Mouse (Mus musculus) embryonic facial prominence, embryonic 13.5 days (tissue): ENCODE measurements at regions not wholly inside any gene's neighbourhood (a gene's known extent, or its start where the extent isn't known, plus 50 kb on each side); places are given as distances from the start of the nearest gene placed in this dataset.

Experiments used
- ATAC-seq: fragments of 200-750 bp; cut with Nextera tagmentation; 2 replicates; pipeline ENCODE4 v1.8.0; 2017; ENCODE audit warnings: low read depth; ENCODE audit not compliant: insufficient number of reproducible peaks, insufficient read depth, low FRiP score, low TSS enrichment
- H3K27ac ChIP-seq: fragments of 300-500 bp; sonication (generic); 2 replicates; pipeline ENCODE4 v1.5.1; 2015; ENCODE audit warnings: moderate library complexity, mild to moderate bottlenecking, inconsistent platforms
- H3K27me3 ChIP-seq: fragments of 300-500 bp; sonication (generic); 2 replicates; pipeline ENCODE4 v1.6.1; 2015; ENCODE audit warnings: mild to moderate bottlenecking, inconsistent platforms
- H3K36me3 ChIP-seq: fragments of 300-500 bp; sonication (generic); 2 replicates; pipeline ENCODE4 v1.6.1; 2015; ENCODE audit warnings: mild to moderate bottlenecking, inconsistent platforms
- H3K4me1 ChIP-seq: fragments of 300-500 bp; sonication (generic); 2 replicates; pipeline ENCODE4 v1.6.1; 2015; ENCODE audit warnings: inconsistent platforms
- H3K4me2 ChIP-seq: fragments of 300-500 bp; sonication (generic); 2 replicates; pipeline ENCODE4 v1.6.1; 2015; ENCODE audit warnings: moderate library complexity, mild to moderate bottlenecking, inconsistent platforms
- H3K4me3 ChIP-seq: fragments of 300-500 bp; sonication (generic); 2 replicates; pipeline ENCODE4 v1.5.1; 2015; ENCODE audit warnings: mild to moderate bottlenecking, inconsistent platforms
- H3K9ac ChIP-seq: fragments of 300-500 bp; sonication (generic); 2 replicates; pipeline ENCODE4 v1.6.1; 2015; ENCODE audit warnings: mild to moderate bottlenecking, inconsistent platforms
- H3K9me3 ChIP-seq: fragments of 300-500 bp; sonication (generic); 2 replicates; pipeline ENCODE4 v1.6.1; 2016; ENCODE audit warnings: inconsistent platforms
- WGBS: fragments of 180-500 bp; shearing (Covaris S2); methylation state at CpG from one replicate; pipeline ENCODE4 v1.1.7; 2015; ENCODE audit warnings: mixed read lengths; 5-methylcytosine and 5-hydroxymethylcytosine counted together

DNA sequence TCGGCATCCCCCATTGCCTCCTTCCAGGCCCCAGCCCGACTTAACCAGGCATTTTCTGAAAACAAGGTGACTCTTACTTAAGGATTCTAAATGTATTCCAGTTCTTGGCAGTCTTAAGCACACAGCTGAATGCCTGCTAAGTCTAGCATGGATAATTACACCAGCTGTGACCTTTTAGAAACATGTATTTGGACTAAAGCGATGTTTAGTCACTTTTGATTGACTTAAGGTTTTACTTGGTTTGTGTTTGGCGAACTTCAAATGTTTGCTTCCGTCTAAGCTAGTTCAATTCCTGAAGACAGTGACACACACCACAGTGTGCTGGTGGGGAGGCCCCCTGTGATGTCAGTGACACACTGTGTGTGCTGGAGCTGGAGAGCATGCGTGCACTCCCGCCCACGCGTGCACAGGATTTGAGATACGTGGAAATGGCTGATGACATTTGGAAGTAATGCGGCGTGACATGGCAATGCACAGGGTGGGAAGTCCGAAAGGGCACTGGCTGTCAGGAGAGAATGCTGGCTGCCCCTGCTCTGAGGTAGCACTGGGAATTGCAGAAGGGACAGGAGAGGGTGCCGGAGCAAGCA is 179.0 kb upstream of the Cdh13 start:
- no peak overlapping the region for H3K4me3 ChIP-seq
- H3K4me2 ChIP-seq, result peak overlapping the region; percentile 31
- no peak overlapping the region for H3K27ac ChIP-seq
- H3K27me3 ChIP-seq, result peaks cover 7% of the 10 kb centered on the region; the same call in 1 of the 2 replicates
- WGBS, result 49% methylated on average over 14 of the region's 14 CpGs
- no peaks in the 10 kb centered on the region for H3K9me3 ChIP-seq
- no peak overlapping the region for H3K9ac ChIP-seq
- peaks cover 38% of the 10 kb centered on the region for H3K4me1 ChIP-seq
- H3K36me3 ChIP-seq, result no peaks in the 10 kb centered on the region
- no peak for ATAC-seq

DNA sequence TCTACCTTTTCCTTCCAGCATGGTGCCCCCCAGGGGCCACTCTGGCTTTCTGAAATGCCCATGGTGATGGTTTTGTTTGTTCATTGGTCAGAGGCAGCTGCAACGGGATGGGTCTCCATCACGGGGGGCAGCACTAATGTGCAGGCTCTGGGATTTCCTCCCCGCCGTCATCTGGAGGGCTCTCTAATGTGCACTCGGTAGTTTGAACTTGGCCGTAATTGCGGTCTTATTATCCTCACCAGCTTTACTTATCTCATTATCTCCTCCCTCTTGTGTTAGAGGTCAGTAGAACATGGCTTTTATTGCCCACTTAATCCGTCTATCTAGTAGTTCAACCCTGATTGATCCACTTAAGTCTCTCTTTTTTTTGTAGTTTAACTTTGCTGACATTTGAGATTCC is 182.2 kb upstream of the Cdh13 start:
- H3K9me3 ChIP-seq, result no peaks in the 10 kb centered on the region
- peaks cover 2% of the 10 kb centered on the region; the same call in 1 of the 2 replicates for H3K27me3 ChIP-seq
- WGBS, result 54% methylated on average over 8 of the region's 8 CpGs
- no peak overlapping the region for H3K27ac ChIP-seq
- no peak overlapping the region for H3K9ac ChIP-seq
- no peak overlapping the region for H3K4me2 ChIP-seq
- no peak for ATAC-seq
- H3K36me3 ChIP-seq, result no peaks in the 10 kb centered on the region
- H3K4me1 ChIP-seq, result peaks cover 45% of the 10 kb centered on the region
- H3K4me3 ChIP-seq, result no peak overlapping the region

DNA sequence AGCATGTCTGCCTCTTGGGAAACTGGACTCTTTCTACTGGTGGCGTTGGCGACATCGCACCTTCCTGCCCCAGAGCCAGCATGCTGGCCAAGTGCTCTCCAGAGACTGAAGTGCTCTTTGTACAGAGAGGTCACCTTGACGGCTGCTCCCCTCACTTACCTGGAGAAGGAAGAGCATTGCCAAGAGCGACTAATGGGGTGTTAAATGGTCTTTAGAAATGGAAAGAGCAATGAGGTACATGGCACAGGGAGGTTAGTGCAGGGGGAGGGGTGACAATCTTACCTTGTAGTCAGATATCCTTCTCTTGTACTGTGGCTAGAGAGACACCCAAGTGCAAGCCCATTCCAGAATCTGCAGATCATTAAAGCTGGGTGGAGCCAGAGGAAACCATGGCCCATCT is 220.8 kb upstream of the Cdh13 start:
- 72% methylated on average over 5 of the region's 5 CpGs for WGBS

DNA sequence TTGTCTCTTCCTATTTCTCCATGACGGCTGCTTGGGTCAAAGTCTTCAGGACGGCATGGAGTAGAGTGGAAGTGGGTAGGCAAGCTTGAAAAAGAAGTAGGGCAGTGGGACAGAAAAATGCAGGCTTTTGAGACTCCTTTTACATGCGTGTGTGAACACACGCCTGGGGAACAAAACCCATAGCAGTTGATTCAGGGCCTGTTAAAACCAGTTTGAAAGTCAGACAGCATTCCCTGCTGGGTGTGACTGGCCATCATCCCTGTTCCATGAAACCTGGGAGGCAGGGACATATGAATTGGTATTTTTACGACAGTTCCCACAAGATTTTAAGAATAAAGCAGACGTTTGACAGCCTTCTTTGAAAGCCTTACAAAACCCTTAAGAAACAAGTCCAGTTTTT is 226.8 kb upstream of the Cdh13 start:
- 82% methylated on average over 6 of the region's 6 CpGs for WGBS
- H3K4me3 ChIP-seq, result no peak overlapping the region
- no peak for ATAC-seq

More for the DNA sequence above, 220.8 kb upstream of the Cdh13 start:
- ATAC-seq, result no peak
- no peaks in the 10 kb centered on the region for H3K36me3 ChIP-seq
- no peaks in the 10 kb centered on the region for H3K9me3 ChIP-seq
- H3K27me3 ChIP-seq, result no peaks in the 10 kb centered on the region
- no peak overlapping the region for H3K27ac ChIP-seq
- no peak overlapping the region for H3K9ac ChIP-seq
- no peak overlapping the region for H3K4me3 ChIP-seq
- H3K4me1 ChIP-seq, result no peaks in the 10 kb centered on the region
- H3K4me2 ChIP-seq, result no peak overlapping the region

DNA sequence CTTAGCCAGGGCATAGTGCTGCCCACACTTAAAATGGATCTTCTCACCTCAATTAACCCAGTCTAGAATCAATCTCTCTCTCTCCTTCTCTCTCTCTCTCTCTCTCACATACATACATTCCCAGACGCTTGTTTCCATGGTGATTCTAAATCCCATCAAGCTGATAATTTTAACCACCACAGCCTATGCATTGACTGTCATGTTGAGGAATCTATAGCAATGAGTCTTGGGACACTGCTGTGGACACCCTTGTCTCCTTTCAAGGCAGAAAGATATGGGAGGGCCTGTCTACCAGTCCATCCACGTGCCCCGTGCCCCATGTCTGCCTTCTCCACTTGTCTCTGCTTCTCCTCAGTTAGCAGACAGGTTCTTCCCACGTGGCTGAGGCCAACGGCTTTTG is 228.0 kb upstream of the Cdh13 start:
- no peaks in the 10 kb centered on the region for H3K9me3 ChIP-seq
- no peak overlapping the region for H3K4me3 ChIP-seq
- H3K27ac ChIP-seq, result no peak overlapping the region
- H3K4me1 ChIP-seq, result no peaks in the 10 kb centered on the region
- WGBS, result 84% methylated on average over 5 of the region's 5 CpGs
- no peaks in the 10 kb centered on the region for H3K36me3 ChIP-seq
- H3K4me2 ChIP-seq, result no peak overlapping the region
- H3K9ac ChIP-seq, result no peak overlapping the region
- ATAC-seq, result no peak
- no peaks in the 10 kb centered on the region for H3K27me3 ChIP-seq

More for the DNA sequence above, 226.8 kb upstream of the Cdh13 start:
- H3K36me3 ChIP-seq, result no peaks in the 10 kb centered on the region
- H3K9ac ChIP-seq, result no peak overlapping the region
- H3K4me2 ChIP-seq, result no peak overlapping the region
- no peaks in the 10 kb centered on the region for H3K9me3 ChIP-seq
- H3K27ac ChIP-seq, result no peak overlapping the region
- no peaks in the 10 kb centered on the region for H3K4me1 ChIP-seq
- H3K27me3 ChIP-seq, result no peaks in the 10 kb centered on the region

DNA sequence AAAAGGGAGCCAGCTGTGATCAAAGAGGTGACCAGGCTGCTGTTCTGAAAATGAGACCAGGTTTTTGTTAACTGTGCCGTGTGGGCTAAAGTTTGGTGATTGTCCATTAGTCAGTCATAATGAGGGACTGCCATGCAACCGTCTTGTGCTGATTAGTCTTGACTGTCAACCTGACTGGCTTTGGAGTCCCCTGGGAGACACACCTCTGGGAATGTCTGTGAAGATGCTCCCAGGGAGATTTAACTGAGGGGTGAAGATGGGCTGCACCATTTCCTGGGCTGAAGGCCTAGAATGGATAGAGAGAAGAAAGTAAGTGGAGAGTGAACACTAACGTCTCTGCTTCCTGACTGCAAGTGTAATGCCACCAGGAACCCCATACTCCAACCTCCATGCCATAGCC is 233.1 kb upstream of the Cdh13 start:
- no peak overlapping the region for H3K4me2 ChIP-seq
- H3K4me3 ChIP-seq, result no peak overlapping the region
- H3K27ac ChIP-seq, result no peak overlapping the region
- 85% methylated on average over 3 of the region's 3 CpGs for WGBS
- no peaks in the 10 kb centered on the region for H3K4me1 ChIP-seq
- no peaks in the 10 kb centered on the region for H3K36me3 ChIP-seq
- ATAC-seq, result no peak
- H3K9ac ChIP-seq, result no peak overlapping the region
- H3K27me3 ChIP-seq, result no peaks in the 10 kb centered on the region
- no peaks in the 10 kb centered on the region for H3K9me3 ChIP-seq

DNA sequence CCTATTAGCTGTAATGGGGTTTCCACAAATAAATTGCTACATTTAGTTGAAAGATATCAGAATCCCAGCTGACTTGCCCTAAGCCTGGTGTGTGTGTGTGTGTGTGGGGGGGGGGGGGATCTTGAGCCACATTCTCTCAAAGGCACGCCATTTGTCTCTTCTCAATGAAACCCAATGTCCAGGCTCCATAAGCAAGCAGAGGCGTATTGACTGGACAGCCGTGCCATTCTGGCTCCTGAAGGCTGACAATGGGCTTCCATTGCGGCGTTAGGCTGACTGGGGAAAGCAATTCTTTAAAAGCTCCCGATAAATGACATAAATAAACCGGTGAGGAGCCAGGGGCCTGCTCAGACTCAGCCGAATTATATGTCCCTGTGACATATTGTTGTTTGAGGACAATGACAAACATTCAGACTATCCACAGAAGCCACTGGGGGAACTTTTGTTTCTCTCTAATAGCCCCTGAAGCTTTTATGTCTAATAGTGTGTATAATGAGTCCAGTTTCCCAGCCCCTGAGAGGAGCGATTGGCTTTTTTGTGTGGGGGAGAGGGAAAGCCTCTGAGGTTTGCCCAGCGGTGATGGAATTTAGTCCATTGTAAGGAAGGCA is 240.6 kb upstream of the Mphosph6 start:
- H3K9ac ChIP-seq, result no peak overlapping the region
- H3K27me3 ChIP-seq, result no peaks in the 10 kb centered on the region
- no peak overlapping the region for H3K27ac ChIP-seq
- H3K4me3 ChIP-seq, result no peak overlapping the region
- ATAC-seq, result no peak
- no peaks in the 10 kb centered on the region for H3K36me3 ChIP-seq
- WGBS, result 73% methylated on average over 10 of the region's 10 CpGs
- H3K4me2 ChIP-seq, result no peak overlapping the region
- H3K9me3 ChIP-seq, result no peaks in the 10 kb centered on the region
- H3K4me1 ChIP-seq, result no peaks in the 10 kb centered on the region

DNA sequence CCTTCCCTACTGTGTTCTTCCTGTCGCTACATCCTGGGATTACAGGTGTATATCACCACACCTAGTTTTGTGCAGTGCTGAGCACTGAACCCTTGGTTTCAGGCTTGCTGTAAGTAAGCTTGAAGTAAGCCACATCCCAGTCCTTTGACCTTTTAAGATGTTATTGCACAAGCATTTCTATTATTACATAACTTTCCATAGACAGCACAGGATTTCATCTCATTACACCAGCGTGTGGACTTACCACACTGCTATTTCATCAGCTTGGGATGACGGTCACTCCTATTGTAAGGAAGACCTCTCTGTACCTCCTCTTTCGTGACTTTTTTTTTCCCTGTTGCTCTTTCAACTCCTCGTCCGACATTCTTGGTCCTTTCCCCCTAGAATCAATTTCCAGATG is 239.5 kb upstream of the Mphosph6 start:
- WGBS, result 71% methylated on average over 6 of the region's 6 CpGs
- Histone ChIP-seq H3K9me3 (no peaks in the 10 kb centered on the region), H3K4me2 (no peak overlapping the region), H3K27me3 (no peaks in the 10 kb centered on the region), H3K4me1 (no peaks in the 10 kb centered on the region), H3K4me3 (no peak overlapping the region), H3K9ac (no peak overlapping the region), H3K27ac (no peak overlapping the region), H3K36me3 (no peaks in the 10 kb centered on the region)
- ATAC-seq, result no peak

DNA sequence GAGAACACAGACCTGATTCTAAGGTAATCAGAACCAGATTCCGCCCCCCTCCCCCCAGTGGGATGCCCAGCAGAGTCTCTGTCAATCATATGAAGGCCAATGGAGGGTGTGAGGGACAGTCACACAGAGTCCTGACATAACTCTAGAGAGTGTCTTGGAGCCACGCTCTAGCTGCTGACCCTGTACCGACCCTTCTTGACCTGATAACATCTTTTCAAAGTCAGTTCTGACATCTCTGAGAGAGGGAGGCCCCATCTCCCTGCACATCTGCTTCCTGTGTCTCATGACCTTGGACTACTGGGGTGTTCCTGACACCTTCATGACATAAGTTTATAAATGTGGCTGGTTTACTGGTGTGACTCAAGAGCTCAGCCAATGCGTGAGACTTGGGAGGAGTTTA is 236.1 kb upstream of the Mphosph6 start:
- Histone ChIP-seq H3K27ac (no peak overlapping the region), H3K9me3 (no peaks in the 10 kb centered on the region), H3K27me3 (no peaks in the 10 kb centered on the region; the same call in 1 of the 2 replicates), H3K4me1 (no peaks in the 10 kb centered on the region), H3K4me3 (no peak overlapping the region), H3K4me2 (no peak overlapping the region), H3K9ac (no peak overlapping the region), H3K36me3 (no peaks in the 10 kb centered on the region)
- ATAC-seq, result no peak
- WGBS, result 54% methylated on average over 4 of the region's 4 CpGs

DNA sequence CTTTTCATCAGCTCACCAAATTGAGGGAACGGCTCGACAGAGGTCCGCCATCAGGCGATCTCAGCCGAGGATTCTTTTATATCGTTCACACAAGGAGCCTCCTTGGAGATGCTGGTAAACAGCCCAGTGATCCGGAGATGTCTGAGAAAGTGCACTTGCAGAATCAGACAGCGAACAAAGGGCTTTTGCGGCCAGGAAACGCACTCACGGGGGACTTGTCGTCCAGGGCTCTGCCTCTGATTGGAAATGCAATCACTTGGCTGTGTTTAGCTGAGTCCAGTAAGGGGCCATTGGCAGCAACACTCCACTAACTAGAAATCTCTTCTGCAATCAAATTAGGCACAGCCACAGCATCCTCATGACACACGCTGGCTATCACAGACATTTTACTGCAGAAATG is 232.3 kb upstream of the Mphosph6 start:
- Histone ChIP-seq H3K4me3 (no peak overlapping the region), H3K4me2 (no peak overlapping the region), H3K9me3 (no peaks in the 10 kb centered on the region), H3K9ac (no peak overlapping the region), H3K27me3 (no peaks in the 10 kb centered on the region; the same call in 1 of the 2 replicates), H3K36me3 (no peaks in the 10 kb centered on the region), H3K27ac (no peak overlapping the region), H3K4me1 (no peaks in the 10 kb centered on the region)
- ATAC-seq, result no peak
- WGBS, result 65% methylated on average over 13 of the region's 13 CpGs

DNA sequence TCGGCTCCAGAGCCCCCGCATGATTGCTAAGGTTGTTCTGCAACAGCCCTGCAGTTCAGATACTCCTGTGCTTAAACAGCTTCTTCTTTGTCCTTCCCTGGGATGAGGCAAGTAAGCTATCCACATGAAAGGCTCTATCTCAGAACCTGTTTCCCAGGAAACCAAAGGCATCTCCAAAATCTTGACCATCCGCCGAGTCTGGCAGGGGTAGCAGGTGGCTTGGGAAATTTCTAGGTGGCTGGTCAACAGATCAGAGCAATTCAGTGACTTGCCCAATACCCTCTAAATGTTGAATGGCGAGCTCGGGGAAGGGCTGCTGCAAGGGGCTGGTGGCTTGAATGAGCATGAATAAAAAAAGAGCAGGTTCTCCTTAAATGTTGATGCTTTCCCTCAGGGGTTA is 229.7 kb upstream of the Mphosph6 start:
- Histone ChIP-seq H3K9me3 (no peaks in the 10 kb centered on the region), H3K27me3 (no peaks in the 10 kb centered on the region; the same call in 1 of the 2 replicates), H3K27ac (no peak overlapping the region), H3K36me3 (no peaks in the 10 kb centered on the region), H3K4me2 (no peak overlapping the region), H3K9ac (no peak overlapping the region), H3K4me1 (no peaks in the 10 kb centered on the region), H3K4me3 (no peak overlapping the region)
- no peak for ATAC-seq
- WGBS, result 43% methylated on average over 6 of the region's 6 CpGs

DNA sequence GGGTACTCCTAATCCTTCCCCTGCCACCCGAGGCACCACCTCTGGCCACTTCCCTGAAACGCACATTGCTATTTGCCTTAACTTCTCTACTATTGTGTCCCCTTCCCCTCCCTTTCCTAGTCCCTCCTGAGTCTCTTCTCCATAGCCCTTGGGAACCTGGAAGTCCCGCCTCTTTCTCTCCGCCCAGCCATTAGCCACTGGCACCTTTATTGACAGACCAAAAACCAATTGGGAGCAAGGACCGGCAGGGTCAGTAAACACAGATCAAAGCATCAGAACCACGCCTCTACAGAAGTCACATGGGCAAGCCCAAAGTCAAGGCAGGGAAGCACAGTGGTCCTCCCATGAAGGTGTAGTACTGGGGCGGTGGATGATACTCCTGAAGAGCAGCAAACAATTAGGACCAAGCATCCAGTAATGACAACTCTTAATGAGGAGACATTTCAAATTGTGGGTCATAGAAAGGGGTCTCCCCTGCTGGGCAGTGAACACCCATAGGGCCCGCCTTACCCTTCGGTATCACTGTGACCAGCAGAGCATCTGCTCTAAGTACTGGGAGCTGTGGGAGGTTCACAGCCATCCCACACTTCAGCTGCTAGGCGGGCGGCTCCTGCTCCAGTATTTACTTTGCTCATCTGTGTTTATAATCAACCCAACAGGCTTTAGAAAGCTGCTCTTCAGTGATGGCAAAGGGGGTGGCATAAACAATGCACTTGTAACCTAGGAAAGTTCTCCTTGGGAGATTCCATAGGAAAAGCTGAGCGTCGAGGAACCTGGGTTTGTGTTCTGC is 226.5 kb upstream of the Mphosph6 start:
- H3K4me3 ChIP-seq, result no peak overlapping the region
- no peaks in the 10 kb centered on the region for H3K9me3 ChIP-seq
- no peaks in the 10 kb centered on the region for H3K36me3 ChIP-seq
- WGBS, result 88% methylated on average over 13 of the region's 13 CpGs
- ATAC-seq, result no peak
- no peak overlapping the region for H3K27ac ChIP-seq
- no peaks in the 10 kb centered on the region; the same call in 1 of the 2 replicates for H3K27me3 ChIP-seq
- no peak overlapping the region for H3K9ac ChIP-seq
- no peaks in the 10 kb centered on the region for H3K4me1 ChIP-seq
- H3K4me2 ChIP-seq, result no peak overlapping the region
